Mouse (Mus musculus): ENCODE measurements around the gene Rpl19. TPM values are rescaled to one million over a fixed set of nuclear protein-coding genes. Genes with fewer than 3 reads are reported as not detected.

Gene Rpl19
- total RNA-seq, 2 experiments from 2014 or later = 560 to 591 TPM

DNA sequence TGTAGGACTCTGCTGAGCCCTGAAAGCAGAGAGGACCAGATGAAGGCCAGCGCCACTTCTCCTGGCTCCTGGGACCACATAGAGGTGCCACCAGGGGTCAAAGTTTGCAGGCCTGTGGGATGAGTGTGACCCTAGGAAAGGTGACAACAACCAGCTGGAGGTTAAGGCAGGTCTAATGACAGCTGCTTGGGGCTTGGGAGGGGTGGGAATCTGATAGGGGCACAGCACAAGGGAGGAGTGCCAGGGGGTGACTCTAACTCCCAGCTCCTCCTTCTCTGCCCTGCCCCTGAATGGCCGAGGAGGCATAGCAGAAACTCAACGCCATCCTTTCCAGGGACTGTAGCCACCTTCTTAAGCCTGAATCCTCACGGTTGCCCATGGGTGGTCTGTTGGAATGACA, 9.7 kb upstream of the Rpl19 start:
- intact Hi-C loops (cut with DNase I) = no loop called here
- Histone ChIP-seq H3K4me3 (no peak overlapping the region), H3K27ac (no peak overlapping the region)
- DNase-seq (ENCODE audit: extremely low spot score in 1 of 2, low spot score in 2 of 2) = no peak
- no peak for TF ChIP-seq CTCF (IDR thresholded peaks at IDR 0.05)

GRCm38 (mm10) chr11:98018222-98018621, 8.3 kb upstream of the Rpl19 start:
- H3K27ac ChIP-seq = peak overlapping the region; percentile 71
- intact Hi-C loops (cut with DNase I) = no loop called here
- peak overlapping the region; percentile 26; the same call in 1 of the 2 replicates for H3K4me3 ChIP-seq
- DNase-seq (ENCODE audit: extremely low spot score in 1 of 2, low spot score in 2 of 2) = no peak
- no peak for TF ChIP-seq CTCF (IDR thresholded peaks at IDR 0.05)

GRCm38 (mm10) chr11:98018858-98019641, 7.5 kb upstream of the Rpl19 start:
- Histone ChIP-seq H3K4me3 (peak overlapping the region; percentile 44), H3K27ac (peak overlapping the region; percentile 94)
- peak; percentile 38 for TF ChIP-seq CTCF (IDR thresholded peaks at IDR 0.05)
- intact Hi-C loops (cut with DNase I) = no loop called here
- DNase-seq (ENCODE audit: extremely low spot score in 1 of 2, low spot score in 2 of 2) = peak; percentile 75 to 85

DNA sequence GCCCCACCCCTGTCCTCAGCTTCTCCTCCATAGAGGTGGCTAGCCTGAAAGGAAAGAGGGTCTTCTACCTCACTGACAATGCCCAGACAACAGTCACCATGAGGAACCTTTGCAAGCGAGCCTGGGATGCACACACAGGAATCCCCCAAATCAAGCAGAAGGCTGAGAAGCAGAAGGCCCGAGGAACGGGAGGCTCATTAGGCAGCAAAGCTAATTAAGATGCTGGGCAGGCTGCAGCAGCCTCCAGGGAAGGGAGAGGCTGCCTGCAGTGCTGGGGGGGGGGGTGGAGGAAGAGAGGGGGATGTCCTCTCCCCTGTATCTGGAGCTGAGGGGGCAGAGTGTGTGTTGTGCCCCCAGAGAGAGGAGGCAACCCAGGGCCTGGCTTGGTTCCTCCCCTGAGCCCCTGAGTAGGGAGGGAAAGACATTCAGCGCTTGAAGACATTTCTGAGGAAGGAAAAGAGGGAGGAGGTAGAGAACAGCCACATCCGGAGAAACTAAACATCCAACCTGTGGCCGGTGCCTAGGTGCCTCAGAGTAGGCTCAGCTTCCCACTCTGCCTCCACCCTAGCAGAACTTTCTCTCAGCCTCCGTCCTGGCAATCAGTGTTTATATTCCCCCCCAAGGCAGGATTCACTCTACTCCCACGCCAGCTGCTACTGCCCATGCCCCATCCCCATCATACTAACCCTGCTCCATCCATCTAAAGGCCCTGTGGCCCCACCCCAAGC, 6.5 kb upstream of the Rpl19 start:
- peak in 1 of 2 experiments; percentile 36 for DNase-seq (ENCODE audit: extremely low spot score in 1 of 2, low spot score in 2 of 2)
- intact Hi-C loops (cut with DNase I) = no loop called here
- peak overlapping the region; percentile 94 for H3K27ac ChIP-seq
- peak overlapping the region; percentile 44 for H3K4me3 ChIP-seq
- TF ChIP-seq CTCF (IDR thresholded peaks at IDR 0.05) = no peak

DNA sequence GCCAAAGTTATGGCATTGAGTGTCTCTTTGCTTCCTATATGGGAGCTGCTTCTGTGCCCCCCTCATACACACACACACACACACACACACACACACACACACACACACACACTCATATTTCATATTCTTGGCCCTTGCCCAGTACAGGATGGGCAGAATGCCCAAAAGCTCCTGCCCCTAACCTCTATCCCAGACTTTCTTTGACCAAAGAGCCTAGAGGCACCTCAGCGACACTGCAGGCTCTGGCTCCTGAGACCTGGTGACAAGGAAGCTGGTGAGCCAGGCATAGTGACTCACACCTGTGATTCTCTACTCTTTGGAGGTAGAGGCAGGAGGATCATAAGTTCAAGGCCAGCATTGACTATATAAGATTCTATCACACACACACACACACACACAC, 5.8 kb upstream of the Rpl19 start:
- peak overlapping the region; percentile 94; the same call in 1 of the 2 replicates for H3K27ac ChIP-seq
- intact Hi-C loops (cut with DNase I) = no loop called here

DNA sequence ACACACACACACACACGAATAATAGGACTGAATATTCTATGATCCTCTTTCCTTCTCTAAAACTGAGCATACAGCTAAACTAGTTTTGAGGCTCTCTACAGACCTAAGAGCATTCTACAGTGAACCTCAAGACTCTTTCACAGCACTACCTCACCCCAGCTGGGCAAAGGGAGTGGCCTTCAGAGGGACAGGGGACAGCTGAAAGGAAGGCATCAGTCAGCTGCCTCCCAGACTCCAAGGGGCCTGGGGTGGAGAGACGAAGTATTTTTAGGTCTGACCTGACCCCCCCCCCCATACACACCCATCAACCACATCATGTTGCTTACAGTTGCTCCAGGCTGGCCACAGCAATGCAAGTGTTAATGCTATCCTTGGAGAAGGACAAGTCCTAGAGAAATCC, 5.4 kb upstream of the Rpl19 start:
- no peak for TF ChIP-seq CTCF (IDR thresholded peaks at IDR 0.05)
- intact Hi-C loops (cut with DNase I) = no loop called here
- no peak for DNase-seq (ENCODE audit: extremely low spot score in 1 of 2, low spot score in 2 of 2)
- peak overlapping the region; percentile 98 for H3K4me3 ChIP-seq
- peak overlapping the region; percentile 97 for H3K27ac ChIP-seq

More for the DNA sequence above, 5.8 kb upstream of the Rpl19 start:
- H3K4me3 ChIP-seq = peak overlapping the region; percentile 44
- peak in 1 of 2 experiments; percentile 26 for DNase-seq (ENCODE audit: extremely low spot score in 1 of 2, low spot score in 2 of 2)
- TF ChIP-seq CTCF (IDR thresholded peaks at IDR 0.05) = no peak; the same call in 1 of the 2 replicates

- intact Hi-C loops (cut with DNase I) = no loop called here
- Histone ChIP-seq H3K4me3 (peak overlapping the region; percentile 98), H3K27ac (peak overlapping the region; percentile 97)
- DNase-seq (ENCODE audit: extremely low spot score in 1 of 2, low spot score in 2 of 2) = peak in 1 of 2 experiments; percentile 65
- TF ChIP-seq CTCF (IDR thresholded peaks at IDR 0.05) = no peak
These were observed 4.8 kb upstream of the Rpl19 start for GRCm38 (mm10) chr11:98021565-98022252.

GRCm38 (mm10) chr11:98022253-98022554, 4.3 kb upstream of the Rpl19 start:
- peak overlapping the region; percentile 98 for H3K4me3 ChIP-seq
- peak in 1 of 2 experiments; percentile 33 for DNase-seq (ENCODE audit: extremely low spot score in 1 of 2, low spot score in 2 of 2)
- intact Hi-C loops (cut with DNase I) = no loop called here
- H3K27ac ChIP-seq = peak overlapping the region; percentile 97
- no peak for TF ChIP-seq CTCF (IDR thresholded peaks at IDR 0.05)

DNA sequence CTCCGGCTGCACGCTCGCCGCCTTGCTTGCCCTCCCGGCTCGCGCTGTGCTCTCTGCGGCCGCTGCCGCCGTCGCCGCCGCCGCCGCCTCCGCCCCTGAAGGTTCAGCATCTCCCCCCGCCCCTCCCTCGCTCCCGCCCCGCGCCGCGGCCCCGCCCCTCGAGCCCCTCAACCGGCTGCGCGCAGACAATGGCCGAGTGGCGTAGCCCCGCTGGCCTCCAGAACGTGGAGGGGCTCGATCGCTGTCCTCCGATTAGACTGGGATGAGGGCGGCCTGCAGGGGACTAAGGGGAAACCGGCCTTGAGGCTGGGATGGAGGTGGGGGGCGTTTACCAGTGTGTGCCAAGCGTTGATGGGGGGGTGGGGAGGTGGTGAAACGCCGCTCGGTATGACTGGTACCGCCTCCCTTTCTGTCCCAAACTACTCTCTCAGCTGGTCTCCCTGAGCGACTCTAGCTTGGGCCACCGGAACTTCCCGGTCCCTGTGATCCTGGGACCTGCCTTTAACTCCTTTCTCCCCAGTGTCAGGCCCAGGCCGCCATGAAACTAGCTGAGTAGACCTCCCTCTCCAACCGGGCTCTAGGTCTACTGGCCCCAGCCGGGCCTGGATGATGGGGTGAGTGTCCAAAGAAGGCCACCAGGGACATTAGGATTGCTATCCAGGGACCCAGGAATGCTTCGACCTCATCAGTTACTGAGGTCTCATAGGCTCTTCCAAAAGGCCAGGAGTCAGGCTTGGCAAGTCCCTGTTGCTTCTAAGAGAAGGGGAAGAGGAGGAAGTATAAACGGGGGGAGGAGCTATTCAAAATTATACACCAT, 3.7 kb upstream of the Rpl19 start, which contains the start of gene Cacnb1:
TSS of gene Cacnb1 (minus strand) at position 480 of the 817 bp plus-strand sequence.
- intact Hi-C loops (cut with DNase I) = no loop called here
- H3K27ac ChIP-seq = peak within 1 kb of the TSS; percentile 97
- no peak; the same call in 1 of the 2 replicates for TF ChIP-seq CTCF (IDR thresholded peaks at IDR 0.05)
- H3K4me3 ChIP-seq = peak within 1 kb of the TSS; percentile 98
- peak; percentile 62 for DNase-seq (ENCODE audit: extremely low spot score in 1 of 2, low spot score in 2 of 2)

GRCm38 (mm10) chr11:98024516-98024915, 2.0 kb upstream of the Rpl19 start:
- intact Hi-C loops (cut with DNase I) = no loop called here
- TF ChIP-seq CTCF (IDR thresholded peaks at IDR 0.05) = no peak
- Histone ChIP-seq H3K27ac (no peak overlapping the region), H3K4me3 (no peak overlapping the region)
- DNase-seq (ENCODE audit: extremely low spot score in 1 of 2, low spot score in 2 of 2) = no peak

- peak overlapping the region; percentile 98 for H3K27ac ChIP-seq
- intact Hi-C loops (cut with DNase I) = loop anchor here (5.0 kb wide), 1 partner anchor 176 kb away; the partner anchor contains the start of gene Cdk12
These were observed 301 bp upstream of the Rpl19 start for GRCm38 (mm10) chr11:98026248-98026569.

More at GRCm38 (mm10) chr11:98026248-98026569, 301 bp upstream of the Rpl19 start:
- H3K4me3 ChIP-seq = peak overlapping the region; percentile 80
- TF ChIP-seq CTCF (IDR thresholded peaks at IDR 0.05) = no peak
- DNase-seq (ENCODE audit: extremely low spot score in 1 of 2, low spot score in 2 of 2) = no peak

Measured in left cerebral cortex, adult 2 months (tissue).